Mouse (Mus musculus): Measurements from ENCODE around the gene Ifngr2. TPM values are rescaled to one million over a fixed set of nuclear protein-coding genes. Genes with fewer than 3 reads are reported as not detected.

Gene Ifngr2
- total RNA-seq, 1 experiment from 2014 or later: 72.7 TPM

DNA sequence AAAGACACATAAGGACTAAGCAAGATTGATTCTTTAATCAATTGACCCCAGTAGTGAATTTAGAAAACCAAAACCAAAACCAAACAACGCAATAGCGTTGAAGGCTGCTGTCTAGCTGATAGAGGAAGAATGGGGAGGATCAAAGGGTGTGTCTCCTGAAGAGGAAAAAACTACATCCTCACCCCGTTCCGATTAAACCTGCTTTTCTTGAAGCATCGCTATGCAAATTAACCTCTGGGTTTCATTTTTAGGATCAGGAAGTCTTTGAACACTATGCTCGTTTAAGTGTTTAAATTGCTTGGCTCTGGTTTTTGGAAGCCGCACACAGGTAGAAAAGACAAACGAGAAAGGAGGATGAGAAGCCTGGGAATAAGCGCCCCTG lies 49.5 kb downstream of the Ifngr2 start:
- peak; percentile 33; the same call in 1 of the 2 replicates for ATAC-seq (ENCODE audit: extremely low read depth, insufficient number of reproducible peaks, low FRiP score, poor library complexity, severe bottlenecking)

GRCm38 (mm10) chr16:91596779-91597671 lies 50.2 kb downstream of the Ifngr2 start:
- ATAC-seq (ENCODE audit: extremely low read depth, insufficient number of reproducible peaks, low FRiP score, poor library complexity, severe bottlenecking): no peak

GRCm38 (mm10) chr16:91597672-91598010 lies 50.8 kb downstream of the Ifngr2 start, which contains the start of gene Tmem50b:
Gene Tmem50b, minus strand, starts transcription at chr16:91597800.
- ATAC-seq (ENCODE audit: extremely low read depth, insufficient number of reproducible peaks, low FRiP score, poor library complexity, severe bottlenecking): peak; percentile 95

- no peak for ATAC-seq (ENCODE audit: extremely low read depth, insufficient number of reproducible peaks, low FRiP score, poor library complexity, severe bottlenecking)
These were observed 52.4 kb downstream of the Ifngr2 start for GRCm38 (mm10) chr16:91599242-91599641.

- no peak for ATAC-seq (ENCODE audit: extremely low read depth, insufficient number of reproducible peaks, low FRiP score, poor library complexity, severe bottlenecking)
These were observed 54.2 kb downstream of the Ifngr2 start for GRCm38 (mm10) chr16:91601081-91601480.

DNA sequence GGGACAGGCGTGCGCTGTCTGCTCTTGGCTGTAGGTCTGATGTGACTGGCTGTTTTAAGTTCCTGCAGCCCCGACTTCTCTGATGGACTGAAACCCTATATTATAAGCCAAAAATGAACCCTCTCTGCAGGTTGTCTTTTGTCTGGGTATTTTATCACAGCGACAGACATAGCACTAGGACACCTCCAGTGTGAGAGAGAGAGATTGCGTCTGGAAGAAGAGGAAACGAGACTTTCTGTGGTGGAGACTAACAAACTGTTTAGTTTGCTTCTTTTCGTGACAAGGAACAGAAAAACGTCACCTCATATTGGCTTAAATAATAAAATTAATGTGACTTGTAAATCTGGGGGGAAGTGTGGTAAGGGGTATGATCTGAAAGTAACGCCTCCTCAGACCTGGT lies 54.8 kb downstream of the Ifngr2 start:
- no peak for ATAC-seq (ENCODE audit: extremely low read depth, insufficient number of reproducible peaks, low FRiP score, poor library complexity, severe bottlenecking)

- ATAC-seq (ENCODE audit: extremely low read depth, insufficient number of reproducible peaks, low FRiP score, poor library complexity, severe bottlenecking): no peak
These were observed 58.3 kb downstream of the Ifngr2 start for GRCm38 (mm10) chr16:91605156-91605555.

DNA sequence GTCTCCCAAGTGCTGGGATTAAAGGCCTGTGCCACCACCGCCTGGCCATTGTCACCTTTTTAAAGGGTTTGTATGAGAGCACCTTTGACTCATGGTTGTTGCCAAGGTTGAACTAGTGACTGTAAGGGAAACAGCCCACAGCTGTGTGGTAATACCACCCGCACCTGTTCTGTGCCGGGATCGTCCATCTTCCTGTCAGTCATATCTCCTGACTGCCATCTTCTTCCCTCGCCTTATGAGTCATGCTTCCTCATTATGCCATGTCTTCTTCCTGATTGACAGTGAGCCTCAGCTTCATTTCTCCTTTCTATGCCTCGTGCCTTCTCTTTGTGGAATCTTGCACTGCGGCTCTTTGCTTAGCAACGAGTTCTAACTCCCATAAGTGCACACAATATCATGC lies 60.1 kb downstream of the Ifngr2 start:
- peak; percentile 89 for ATAC-seq (ENCODE audit: extremely low read depth, insufficient number of reproducible peaks, low FRiP score, poor library complexity, severe bottlenecking)

DNA sequence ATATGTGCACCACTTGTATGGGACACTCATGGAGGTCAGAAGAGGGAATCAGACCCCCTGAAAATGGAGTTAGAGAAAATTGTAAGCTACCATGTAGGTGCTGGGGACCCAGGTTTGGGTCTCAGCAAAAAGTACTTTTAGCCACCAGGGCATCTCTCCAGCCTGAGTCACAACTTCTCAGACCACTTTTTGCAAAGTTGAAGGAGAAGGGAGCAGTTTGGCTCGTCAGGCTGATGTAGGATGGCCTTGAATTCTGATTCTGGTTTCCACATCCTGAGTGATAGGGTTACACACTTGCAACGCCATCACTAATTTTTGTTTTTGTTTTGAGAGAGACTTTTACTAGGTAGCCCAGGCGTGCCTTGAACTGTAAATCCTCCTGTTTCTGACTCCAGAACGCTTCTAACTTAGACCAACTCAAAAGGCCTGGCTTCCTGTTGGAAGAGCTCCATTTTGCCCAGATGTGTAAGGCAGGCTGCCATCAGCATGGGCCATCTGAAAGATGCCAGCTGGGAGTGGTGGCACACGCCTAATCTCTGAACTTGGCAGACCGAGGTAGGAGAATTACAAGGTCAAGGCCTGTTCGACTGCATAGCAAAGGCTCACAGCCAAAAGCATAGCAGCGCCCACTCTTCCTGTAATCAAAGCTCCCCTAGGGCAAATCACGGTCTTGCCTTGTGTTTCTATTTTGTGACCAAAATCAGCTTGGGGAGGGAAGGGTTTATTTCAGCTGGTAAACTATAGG lies 62.8 kb downstream of the Ifngr2 start:
- ATAC-seq (ENCODE audit: extremely low read depth, insufficient number of reproducible peaks, low FRiP score, poor library complexity, severe bottlenecking): no peak

- ATAC-seq (ENCODE audit: extremely low read depth, insufficient number of reproducible peaks, low FRiP score, poor library complexity, severe bottlenecking): peak; percentile 39
These were observed 64.4 kb downstream of the Ifngr2 start for GRCm38 (mm10) chr16:91611248-91611647.

GRCm38 (mm10) chr16:91612525-91612924 lies 65.7 kb downstream of the Ifngr2 start:
- ATAC-seq (ENCODE audit: extremely low read depth, insufficient number of reproducible peaks, low FRiP score, poor library complexity, severe bottlenecking): peak; percentile 31; the same call in 1 of the 2 replicates

- ATAC-seq (ENCODE audit: extremely low read depth, insufficient number of reproducible peaks, low FRiP score, poor library complexity, severe bottlenecking): no peak
These were observed 67.7 kb downstream of the Ifngr2 start for GRCm38 (mm10) chr16:91614552-91614951.

Other genes with a start within 250 kb of the Ifngr2 start
- gene Ifnar2, start 174.3 kb upstream of the Ifngr2 start, total RNA-seq (2017): 93.4 and 107 TPM in 2 replicates
- 2.6 TPM in 1 of 2 replicates, not detected in the other for gene Gm21970, start 155.4 kb upstream of the Ifngr2 start, total RNA-seq (2017)
- gene Il10rb, start 140.9 kb upstream of the Ifngr2 start, total RNA-seq (2017): 144 and 156 TPM in 2 replicates
- 159 and 168 TPM in 2 replicates for gene Ifnar1, start 61.8 kb upstream of the Ifngr2 start, total RNA-seq (2017)
- 81.5 and 86.4 TPM in 2 replicates for gene Tmem50b, start 50.7 kb downstream of the Ifngr2 start, total RNA-seq (2017)
- 8.3 and 9.1 TPM in 2 replicates for gene Dnajc28, start 72.0 kb downstream of the Ifngr2 start, total RNA-seq (2017)
- 37.3 and 48.8 TPM in 2 replicates for gene Gart, start 99.9 kb downstream of the Ifngr2 start, total RNA-seq (2017)
- gene Son, start 100.4 kb downstream of the Ifngr2 start, total RNA-seq (2017): 542 and 583 TPM in 2 replicates
- gene Donson, start 141.7 kb downstream of the Ifngr2 start, total RNA-seq (2017): 81.0 and 93.7 TPM in 2 replicates
- 82.5 and 90.5 TPM in 2 replicates for gene Cryzl1, start 181.9 kb downstream of the Ifngr2 start, total RNA-seq (2017)
- 20.7 and 27.0 TPM in 2 replicates for gene Itsn1, start 182.2 kb downstream of the Ifngr2 start, total RNA-seq (2017)